Mouse (Mus musculus): ENCODE results near the gene Pitpna. TPM values are rescaled to one million over a fixed set of nuclear protein-coding genes. Genes with fewer than 3 reads are reported as not detected.
A peak's percentile ranks its signal among the peaks of the same experiment; 100 is the strongest.

Gene Pitpna
- polyA plus RNA-seq, 1 experiment from 2014 or later, result 161 TPM

DNA sequence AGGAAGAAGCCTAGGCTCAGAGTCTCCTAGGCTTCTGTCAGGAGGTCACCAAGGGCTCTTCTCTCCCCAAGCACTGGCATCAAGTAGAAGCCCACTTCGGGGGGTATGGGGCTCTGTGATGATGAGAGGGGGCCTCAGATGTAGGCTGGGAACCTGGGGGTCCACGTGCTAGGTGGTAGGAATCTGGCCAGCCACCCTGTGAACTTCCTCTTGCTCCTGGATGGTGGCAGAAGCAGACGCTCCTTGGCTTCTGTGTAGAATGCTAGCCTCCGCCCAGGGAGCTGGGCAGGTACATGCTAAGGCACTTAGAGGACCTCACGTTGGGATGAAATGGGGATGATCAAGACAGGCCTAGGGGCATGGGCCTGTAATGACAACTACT, 26.5 kb upstream of the Pitpna start:
- Histone ChIP-seq H3K36me3 (ENCODE audit: control insufficient read depth, insufficient read depth) (peaks cover 20% of the 10 kb centered on the region; the same call in 1 of the 2 replicates), H3K27me3 (replicated peaks; ENCODE audit: control insufficient read depth, insufficient read depth, low read length) (no peaks in the 10 kb centered on the region), H3K4me1 (replicated peaks; ENCODE audit: control insufficient read depth, insufficient read depth, low read length) (peaks cover 14% of the 10 kb centered on the region; the same call in 1 of the 2 replicates), H3K9ac (ENCODE audit: low read depth, low read length) (no peak overlapping the region), H3K4me3 (ENCODE audit: low read depth, low read length) (no peak overlapping the region), H3K4me2 (replicated peaks; ENCODE audit: low read depth) (no peak overlapping the region), H3K27ac (ENCODE audit: low read depth, low read length) (peak overlapping the region; percentile 90), H3K9me3 (ENCODE audit: control insufficient read depth) (no peaks in the 10 kb centered on the region)
- no peak for TF ChIP-seq CTCF (IDR thresholded peaks at IDR 0.05; ENCODE audit: low read depth)
- 52% methylated on average over 5 of the region's 5 CpGs for WGBS
- peak; percentile 19; the same call in 1 of the 2 replicates for ATAC-seq

DNA sequence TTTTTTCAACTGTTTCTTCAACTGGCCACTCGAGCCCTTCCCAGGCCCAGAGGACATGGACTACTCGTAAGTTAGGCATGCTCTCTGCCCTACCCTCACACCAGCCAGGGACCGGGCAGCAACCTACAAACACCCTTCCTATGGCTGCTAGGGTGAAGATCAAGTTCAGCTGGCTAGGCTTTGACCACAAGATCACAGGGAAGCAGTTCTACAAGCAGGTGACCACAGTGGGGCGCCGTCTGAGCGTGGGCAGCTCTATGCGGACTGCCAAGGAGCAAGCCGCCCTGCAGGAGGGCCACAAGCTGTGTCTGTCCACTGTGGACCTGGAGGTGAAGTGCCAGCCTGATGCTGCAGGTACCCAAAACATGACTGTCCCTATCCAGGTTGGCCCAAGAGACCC, 25.1 kb upstream of the Pitpna start:
- no peak for ATAC-seq

DNA sequence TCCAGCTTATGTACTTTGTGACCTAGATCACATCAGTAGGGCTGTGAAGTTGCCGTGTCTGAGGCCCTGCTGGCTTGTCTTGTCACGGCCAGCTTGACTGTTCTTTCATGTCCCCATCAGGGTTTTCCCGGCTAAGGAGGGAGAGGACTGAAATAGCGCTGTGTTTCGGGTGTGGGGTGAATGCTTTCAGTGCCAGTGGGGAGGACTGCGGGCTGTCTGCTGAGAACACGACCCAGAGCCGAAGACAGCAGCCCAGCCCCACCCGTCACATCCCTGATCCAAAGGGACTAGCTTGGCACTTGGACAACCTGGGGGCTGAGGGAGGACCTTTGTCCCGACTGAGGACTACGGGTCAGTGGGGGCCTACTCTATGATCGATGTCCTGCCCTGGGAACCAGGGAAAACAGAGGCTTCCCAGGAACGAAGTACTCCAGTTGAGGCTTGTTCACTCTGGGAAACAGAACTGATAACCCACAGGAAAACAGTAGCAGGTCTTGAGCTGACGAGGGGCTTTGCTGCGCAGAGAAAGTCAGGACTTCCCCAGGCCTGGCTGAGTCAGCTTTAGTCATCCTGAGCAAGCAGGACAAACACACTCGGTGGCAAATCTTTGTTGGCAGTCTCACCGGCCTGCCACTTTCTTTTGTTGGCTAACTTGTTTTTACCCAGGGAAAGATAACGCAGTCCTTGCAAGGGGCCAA, 23.9 kb upstream of the Pitpna start:
- peaks cover 18% of the 10 kb centered on the region; the same call in 1 of the 2 replicates for H3K4me1 ChIP-seq (replicated peaks; ENCODE audit: control insufficient read depth, insufficient read depth, low read length)

More for the DNA sequence above, 25.1 kb upstream of the Pitpna start:
- Histone ChIP-seq H3K36me3 (ENCODE audit: control insufficient read depth, insufficient read depth) (peaks cover 11% of the 10 kb centered on the region; the same call in 1 of the 2 replicates), H3K27me3 (replicated peaks; ENCODE audit: control insufficient read depth, insufficient read depth, low read length) (no peaks in the 10 kb centered on the region), H3K9ac (ENCODE audit: low read depth, low read length) (no peak overlapping the region), H3K4me2 (replicated peaks; ENCODE audit: low read depth) (no peak overlapping the region), H3K9me3 (ENCODE audit: control insufficient read depth) (no peaks in the 10 kb centered on the region), H3K4me1 (replicated peaks; ENCODE audit: control insufficient read depth, insufficient read depth, low read length) (peaks cover 18% of the 10 kb centered on the region; the same call in 1 of the 2 replicates), H3K4me3 (ENCODE audit: low read depth, low read length) (no peak overlapping the region), H3K27ac (ENCODE audit: low read depth, low read length) (no peak overlapping the region; the same call in 1 of the 2 replicates)
- 90% methylated on average over 8 of the region's 8 CpGs for WGBS
- TF ChIP-seq CTCF (IDR thresholded peaks at IDR 0.05; ENCODE audit: low read depth), result peak; percentile 45

DNA sequence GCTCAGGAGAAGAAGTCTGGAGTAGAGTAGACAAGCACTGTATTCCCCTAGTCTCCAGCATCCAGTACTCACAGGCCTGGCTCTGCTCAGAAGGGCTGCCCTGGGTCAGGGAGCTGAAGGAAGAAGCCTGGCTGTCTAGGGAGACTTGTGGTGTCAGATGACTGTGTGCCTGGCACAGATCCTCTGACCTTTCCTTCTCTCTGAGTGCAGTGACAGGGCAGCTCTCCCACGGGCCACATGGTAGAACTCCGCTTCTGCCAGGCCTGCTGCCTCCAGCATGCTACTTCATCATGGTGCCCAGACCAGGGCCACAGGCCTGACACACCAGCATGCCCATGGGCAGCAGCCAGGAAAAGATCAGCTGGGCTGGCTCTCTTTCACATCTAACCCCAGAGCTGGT, 22.0 kb upstream of the Pitpna start:
- no peaks in the 10 kb centered on the region for H3K9me3 ChIP-seq (ENCODE audit: control insufficient read depth)
- WGBS, result 76% methylated on average over 2 of the region's 2 CpGs
- H3K27me3 ChIP-seq (replicated peaks; ENCODE audit: control insufficient read depth, insufficient read depth, low read length), result no peaks in the 10 kb centered on the region
- H3K4me3 ChIP-seq (ENCODE audit: low read depth, low read length), result no peak overlapping the region
- H3K36me3 ChIP-seq (ENCODE audit: control insufficient read depth, insufficient read depth), result peaks cover 11% of the 10 kb centered on the region; the same call in 1 of the 2 replicates
- no peak for ATAC-seq
- peaks cover 18% of the 10 kb centered on the region; the same call in 1 of the 2 replicates for H3K4me1 ChIP-seq (replicated peaks; ENCODE audit: control insufficient read depth, insufficient read depth, low read length)
- H3K27ac ChIP-seq (ENCODE audit: low read depth, low read length), result no peak overlapping the region
- TF ChIP-seq CTCF (IDR thresholded peaks at IDR 0.05; ENCODE audit: low read depth), result no peak
- H3K4me2 ChIP-seq (replicated peaks; ENCODE audit: low read depth), result no peak overlapping the region
- no peak overlapping the region for H3K9ac ChIP-seq (ENCODE audit: low read depth, low read length)

More for the DNA sequence above, 23.9 kb upstream of the Pitpna start:
- Histone ChIP-seq H3K27me3 (replicated peaks; ENCODE audit: control insufficient read depth, insufficient read depth, low read length) (no peaks in the 10 kb centered on the region), H3K4me2 (replicated peaks; ENCODE audit: low read depth) (no peak overlapping the region), H3K4me3 (ENCODE audit: low read depth, low read length) (no peak overlapping the region), H3K36me3 (ENCODE audit: control insufficient read depth, insufficient read depth) (peaks cover 11% of the 10 kb centered on the region; the same call in 1 of the 2 replicates), H3K27ac (ENCODE audit: low read depth, low read length) (peak overlapping the region; percentile 29), H3K9ac (ENCODE audit: low read depth, low read length) (0 out of 2 replicates have a peak overlapping the region, but pooled peaks have one; percentile 7), H3K9me3 (ENCODE audit: control insufficient read depth) (no peaks in the 10 kb centered on the region)
- 48% methylated on average over 18 of the region's 18 CpGs for WGBS
- TF ChIP-seq CTCF (IDR thresholded peaks at IDR 0.05; ENCODE audit: low read depth), result no peak
- no peak for ATAC-seq

DNA sequence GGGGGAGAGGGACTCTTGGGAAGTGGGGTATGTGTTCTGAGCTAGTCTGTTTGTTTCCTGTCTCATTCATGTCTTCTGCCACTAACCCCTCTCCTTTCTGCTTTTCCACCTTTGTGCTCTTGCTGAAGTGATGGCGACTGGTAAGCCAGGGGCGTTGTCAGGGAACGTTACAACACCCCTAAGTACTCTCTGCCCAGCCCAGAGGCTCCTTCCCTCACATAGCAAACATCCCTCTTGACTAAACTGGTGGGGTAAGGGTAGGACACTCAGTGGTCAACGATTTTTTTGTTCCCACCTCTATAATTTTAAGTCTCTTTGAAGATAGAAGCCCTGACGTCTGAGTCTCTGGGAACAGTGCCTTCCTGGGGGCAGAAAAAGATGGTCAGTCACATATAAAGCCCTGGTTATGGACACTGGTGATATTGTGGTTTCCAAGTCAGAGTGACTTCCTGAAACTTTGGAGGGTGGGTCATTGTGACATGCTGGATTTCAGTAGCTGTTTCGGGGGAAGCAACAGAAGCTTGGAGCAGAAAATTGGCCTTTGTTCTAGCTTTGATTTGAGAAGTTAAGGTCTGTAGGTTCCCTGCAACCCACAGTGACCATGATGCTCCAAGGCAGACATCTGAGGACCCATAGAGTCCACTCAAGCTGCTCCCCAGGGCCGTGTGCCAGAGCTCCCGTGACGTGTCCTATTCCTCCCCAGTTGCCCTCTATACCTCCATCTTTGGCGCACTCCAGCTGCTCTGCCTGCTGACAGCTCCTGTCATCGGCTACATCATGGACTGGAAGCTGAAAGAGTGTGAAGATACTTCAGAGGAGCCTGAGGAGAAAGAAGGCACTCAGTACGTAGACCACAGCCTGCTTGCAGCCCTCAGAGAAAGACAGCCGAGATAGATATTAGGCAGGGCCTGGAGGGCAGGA, 21.4 kb upstream of the Pitpna start:
- H3K9ac ChIP-seq (ENCODE audit: low read depth, low read length), result no peak overlapping the region
- H3K4me1 ChIP-seq (replicated peaks; ENCODE audit: control insufficient read depth, insufficient read depth, low read length), result peaks cover 12% of the 10 kb centered on the region; the same call in 1 of the 2 replicates
- H3K4me2 ChIP-seq (replicated peaks; ENCODE audit: low read depth), result no peak overlapping the region
- WGBS, result 75% methylated on average over 13 of the region's 13 CpGs
- H3K9me3 ChIP-seq (ENCODE audit: control insufficient read depth), result no peaks in the 10 kb centered on the region
- no peak overlapping the region for H3K4me3 ChIP-seq (ENCODE audit: low read depth, low read length)
- H3K27me3 ChIP-seq (replicated peaks; ENCODE audit: control insufficient read depth, insufficient read depth, low read length), result no peaks in the 10 kb centered on the region
- TF ChIP-seq CTCF (IDR thresholded peaks at IDR 0.05; ENCODE audit: low read depth), result no peak
- H3K36me3 ChIP-seq (ENCODE audit: control insufficient read depth, insufficient read depth), result peaks cover 11% of the 10 kb centered on the region; the same call in 1 of the 2 replicates
- H3K27ac ChIP-seq (ENCODE audit: low read depth, low read length), result peak overlapping the region; percentile 29; the same call in 1 of the 2 replicates
- no peak for ATAC-seq

Data from intestine, postnatal 0 days (tissue).